Mouse (Mus musculus) kidney, postnatal 36 days (tissue): ENCODE data around the gene Srgn.
A peak's percentile ranks its signal among the peaks of the same experiment; 100 is the strongest.
"Not testable (repeated sequence)": the region's sequence is repeated elsewhere in the genome, so short reads cannot be mapped to it uniquely, and the experiment has no call there.

ENCODE experiments used
- DNase-seq, 2 experiments: peaks; one replicate each; pipeline ENCODE4 v3.0.0; 2021 to 2022; ENCODE audit warnings: mixed read lengths in 2 of 2

Srgn gene

GRCm38 (mm10) chr10:62481108-62481852 is 46.0 kb downstream of the Srgn start:
- DNase-seq, result no peak

GRCm38 (mm10) chr10:62476980-62477379 is 50.3 kb downstream of the Srgn start:
- DNase-seq, result no peak

GRCm38 (mm10) chr10:62474944-62475343 is 52.3 kb downstream of the Srgn start:
- no peak for DNase-seq

DNA sequence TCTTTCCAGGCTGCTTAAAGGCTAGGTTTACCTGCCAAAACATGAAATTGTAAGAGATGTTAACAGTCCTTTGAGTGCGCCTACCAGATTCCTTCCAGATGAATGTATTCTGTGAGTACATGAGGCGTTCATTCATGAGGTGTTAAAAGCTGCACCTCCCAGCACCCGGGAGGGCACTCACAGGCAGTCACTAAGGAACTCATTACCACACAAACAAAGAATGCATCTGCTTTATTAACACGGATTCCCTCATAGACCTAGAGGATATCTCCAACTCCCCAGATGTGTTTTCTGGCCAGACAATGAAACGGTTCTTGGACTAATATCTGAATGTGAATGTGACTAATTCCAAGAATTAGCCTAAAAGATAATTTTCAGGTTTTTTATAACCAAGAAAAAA is 56.1 kb downstream of the Srgn start:
- no peak for DNase-seq

DNA sequence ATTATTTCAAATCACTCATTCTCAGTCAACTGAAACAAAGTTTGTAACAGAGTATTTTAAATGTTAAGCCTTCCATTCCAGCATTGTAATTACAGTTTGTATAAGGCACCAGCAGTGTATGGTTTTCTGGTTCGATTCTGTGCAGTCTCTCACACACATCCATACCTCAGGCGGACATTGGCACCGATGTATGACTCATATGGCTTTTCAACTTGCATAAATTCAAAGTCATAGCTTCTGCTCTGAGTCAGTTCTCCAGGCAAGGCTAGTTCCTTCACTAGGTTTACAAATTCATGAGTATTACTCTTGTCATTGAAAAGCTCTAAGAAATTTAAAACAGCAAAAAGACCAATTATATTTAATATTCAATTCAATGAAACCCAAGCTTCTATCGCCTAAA is 57.5 kb downstream of the Srgn start:
- no peak for DNase-seq

DNA sequence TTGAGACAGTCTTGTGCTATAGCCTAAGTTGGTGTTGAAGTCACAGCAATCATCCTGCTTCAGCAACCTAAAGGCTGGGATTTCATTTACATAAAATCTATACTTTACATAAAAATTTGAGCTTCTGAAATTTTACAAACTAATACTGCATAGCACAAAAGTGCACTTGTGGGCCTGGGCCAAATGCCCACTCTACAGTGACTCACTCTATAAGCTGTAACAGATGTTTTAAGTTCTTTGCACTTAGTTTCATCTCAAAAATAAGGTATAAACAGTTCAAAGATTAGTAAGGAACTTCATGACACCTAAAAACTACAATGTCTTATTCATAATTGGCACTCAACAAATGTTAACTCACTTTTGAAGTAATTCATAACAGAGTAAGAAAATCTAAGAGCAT is 65.9 kb downstream of the Srgn start:
- DNase-seq, result no peak

- DNase-seq, result not testable (repeated sequence)
Measured at GRCm38 (mm10) chr10:62452001-62452400, 75.2 kb downstream of the Srgn start.

DNA sequence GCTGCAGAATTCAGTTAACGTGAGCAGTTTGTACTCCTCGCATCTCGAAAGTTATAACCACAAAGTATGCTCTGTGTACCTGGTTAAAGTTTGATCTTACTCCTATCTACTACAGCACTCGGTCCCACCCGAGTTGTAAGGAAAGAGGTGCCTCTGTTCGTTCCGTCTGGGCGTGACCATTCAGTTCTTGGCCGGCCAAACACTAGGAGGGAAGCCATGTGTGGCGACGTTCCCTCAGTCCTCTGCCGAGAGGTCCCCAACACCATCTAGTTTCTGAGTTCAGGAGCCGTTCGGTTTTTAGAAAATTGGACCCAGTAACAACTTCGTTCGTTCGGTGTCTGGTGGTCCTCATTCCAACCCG is 77.0 kb downstream of the Srgn start:
- DNase-seq, result no peak

DNA sequence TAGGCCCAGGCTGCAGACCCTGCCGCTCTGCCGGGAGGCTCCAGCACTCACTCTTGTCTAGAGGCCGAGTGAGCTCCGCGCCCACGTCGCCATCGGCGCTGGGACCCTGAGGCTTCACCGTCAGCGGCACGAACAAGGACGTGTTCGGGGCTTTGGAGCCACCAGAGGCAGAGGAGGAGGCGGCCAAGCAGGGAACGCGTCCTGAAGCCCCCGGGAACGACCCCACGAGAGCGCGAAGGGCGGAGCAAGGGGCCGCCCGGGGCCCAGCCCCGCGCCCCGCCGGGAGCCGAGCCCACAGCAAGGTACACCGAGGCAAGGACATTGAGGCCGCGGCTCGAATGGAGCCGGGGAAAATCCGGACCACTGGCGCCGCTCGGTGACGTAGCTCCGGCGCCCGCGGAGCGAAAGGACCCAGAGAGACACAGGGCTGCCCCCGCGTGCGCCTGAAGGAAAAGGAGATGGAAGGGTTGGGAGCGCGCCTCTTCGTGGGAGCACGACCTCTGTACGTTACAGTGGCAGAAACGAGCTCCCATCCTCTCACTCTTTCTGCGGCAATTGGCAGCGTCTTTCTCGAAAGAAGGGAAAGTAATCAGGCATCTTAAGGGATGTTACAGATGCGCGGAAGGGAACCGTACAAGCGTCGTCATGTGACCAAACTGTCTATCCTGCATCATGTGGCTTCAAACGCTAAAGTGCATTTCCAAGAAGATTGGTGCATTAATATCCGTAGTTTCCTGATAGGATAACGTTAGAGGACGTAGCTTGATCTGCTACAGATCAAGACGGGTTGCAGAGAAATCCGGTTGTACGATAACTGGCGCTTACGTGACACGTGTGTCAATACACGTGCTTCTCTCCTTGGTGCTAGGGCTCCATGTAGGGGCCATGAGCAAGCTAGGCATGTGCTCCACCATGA is 77.6 kb downstream of the Srgn start, which contains the start of the genes 4930507D05Rik and Supv3l1:
Gene 4930507D05Rik (plus strand): TSS at position 126 of the 916 bp plus-strand sequence.
Gene Supv3l1 (minus strand): TSS at position 375 of the 916 bp plus-strand sequence.
- peak; percentile 87 to 96 for DNase-seq
